Mouse (Mus musculus): ENCODE data around the gene Cd44. TPM values are rescaled to one million over a fixed set of nuclear protein-coding genes. Genes with fewer than 3 reads are reported as not detected.

The Cd44 gene
- polyA plus RNA-seq, 1 experiment from 2014 or later: 1.3 TPM

GRCm38 (mm10) chr2:102900230-102900721 lies 1.2 kb downstream of the Cd44 start:
- no peaks in the 10 kb centered on the region for H3K9me3 ChIP-seq (ENCODE audit: control insufficient read depth, low read length)
- WGBS: 60% methylated on average over 7 of the region's 7 CpGs
- H3K9ac ChIP-seq (replicated peaks; ENCODE audit: low read depth, low read length): no peak overlapping the region
- ATAC-seq: no peak
- peaks cover 2% of the 10 kb centered on the region; the same call in 1 of the 2 replicates for H3K27me3 ChIP-seq (replicated peaks; ENCODE audit: control insufficient read depth, insufficient read depth, low read length)
- no peak overlapping the region for H3K27ac ChIP-seq (ENCODE audit: low read length)
- H3K4me3 ChIP-seq (replicated peaks; ENCODE audit: low read length): no peak overlapping the region
- H3K4me2 ChIP-seq (ENCODE audit: low read length): no peak overlapping the region
- peaks cover 9% of the 10 kb centered on the region for H3K4me1 ChIP-seq (replicated peaks; ENCODE audit: control insufficient read depth, insufficient read depth, low read length)
- H3K36me3 ChIP-seq (ENCODE audit: control insufficient read depth, insufficient read depth): no peaks in the 10 kb centered on the region

DNA sequence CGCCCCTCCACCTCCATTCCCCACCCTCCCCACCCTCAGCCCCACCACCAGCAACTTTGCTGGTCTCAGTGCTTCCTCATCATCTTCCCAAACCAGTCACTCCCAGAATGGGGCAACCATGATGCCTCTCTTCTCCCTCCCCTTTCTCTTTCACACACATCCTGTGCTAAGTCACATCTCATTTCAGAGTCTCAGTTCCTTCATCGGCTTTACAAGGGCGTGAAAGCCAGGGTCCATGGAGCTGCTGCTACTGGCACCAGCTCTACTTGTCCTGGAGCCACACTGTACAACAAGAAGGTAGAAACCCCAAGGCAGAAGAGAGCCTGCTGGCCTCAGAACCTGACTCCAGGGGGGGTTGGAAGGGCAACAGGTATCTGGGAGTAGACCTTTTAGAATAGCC lies 2.2 kb downstream of the Cd44 start:
- H3K4me1 ChIP-seq (replicated peaks; ENCODE audit: control insufficient read depth, insufficient read depth, low read length): peaks cover 9% of the 10 kb centered on the region
- WGBS: 79% methylated on average over 3 of the region's 3 CpGs
- no peaks in the 10 kb centered on the region for H3K9me3 ChIP-seq (ENCODE audit: control insufficient read depth, low read length)
- no peak for ATAC-seq
- no peaks in the 10 kb centered on the region for H3K36me3 ChIP-seq (ENCODE audit: control insufficient read depth, insufficient read depth)
- H3K9ac ChIP-seq (replicated peaks; ENCODE audit: low read depth, low read length): no peak overlapping the region
- no peak overlapping the region for H3K27ac ChIP-seq (ENCODE audit: low read length)
- no peak overlapping the region for H3K4me3 ChIP-seq (replicated peaks; ENCODE audit: low read length)
- no peak overlapping the region for H3K4me2 ChIP-seq (ENCODE audit: low read length)
- peaks cover 2% of the 10 kb centered on the region; the same call in 1 of the 2 replicates for H3K27me3 ChIP-seq (replicated peaks; ENCODE audit: control insufficient read depth, insufficient read depth, low read length)

- Histone ChIP-seq H3K9ac (replicated peaks; ENCODE audit: low read depth, low read length) (no peak overlapping the region), H3K9me3 (ENCODE audit: control insufficient read depth, low read length) (no peaks in the 10 kb centered on the region), H3K36me3 (ENCODE audit: control insufficient read depth, insufficient read depth) (no peaks in the 10 kb centered on the region), H3K27me3 (replicated peaks; ENCODE audit: control insufficient read depth, insufficient read depth, low read length) (peaks cover 2% of the 10 kb centered on the region; the same call in 1 of the 2 replicates), H3K4me1 (replicated peaks; ENCODE audit: control insufficient read depth, insufficient read depth, low read length) (peaks cover 9% of the 10 kb centered on the region), H3K4me3 (replicated peaks; ENCODE audit: low read length) (no peak overlapping the region), H3K27ac (ENCODE audit: low read length) (no peak overlapping the region), H3K4me2 (ENCODE audit: low read length) (no peak overlapping the region)
- ATAC-seq: no peak
- 81% methylated on average over 3 of the region's 3 CpGs for WGBS
These were observed 2.9 kb downstream of the Cd44 start for GRCm38 (mm10) chr2:102898585-102898984.

DNA sequence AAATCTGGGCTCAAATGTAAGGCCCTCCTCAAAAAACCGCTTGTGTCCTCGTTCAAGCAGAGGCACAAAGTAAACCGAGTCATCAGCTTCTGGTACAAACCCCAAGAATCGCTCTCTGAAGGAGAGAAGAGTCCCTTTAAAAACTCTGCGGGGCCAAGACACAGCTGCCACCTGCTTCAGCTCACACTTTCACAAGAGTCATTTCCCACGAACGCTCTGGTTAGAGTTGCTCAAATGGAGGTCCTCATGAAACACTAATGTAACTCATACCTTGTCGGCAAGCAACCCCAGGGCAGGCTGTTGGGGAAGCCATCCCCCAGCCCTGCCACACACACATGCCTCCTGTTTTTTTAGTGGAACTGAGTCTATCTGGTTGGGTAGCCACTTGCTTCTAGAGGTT lies 5.3 kb downstream of the Cd44 start:
- H3K27ac ChIP-seq (ENCODE audit: low read length): no peak overlapping the region
- H3K9me3 ChIP-seq (ENCODE audit: control insufficient read depth, low read length): no peaks in the 10 kb centered on the region
- ATAC-seq: no peak
- H3K27me3 ChIP-seq (replicated peaks; ENCODE audit: control insufficient read depth, insufficient read depth, low read length): no peaks in the 10 kb centered on the region; the same call in 1 of the 2 replicates
- no peaks in the 10 kb centered on the region for H3K36me3 ChIP-seq (ENCODE audit: control insufficient read depth, insufficient read depth)
- H3K9ac ChIP-seq (replicated peaks; ENCODE audit: low read depth, low read length): no peak overlapping the region
- H3K4me2 ChIP-seq (ENCODE audit: low read length): no peak overlapping the region
- peaks cover 4% of the 10 kb centered on the region for H3K4me1 ChIP-seq (replicated peaks; ENCODE audit: control insufficient read depth, insufficient read depth, low read length)
- H3K4me3 ChIP-seq (replicated peaks; ENCODE audit: low read length): no peak overlapping the region
- 95% methylated on average over 8 of the region's 8 CpGs for whole genome bisulfite sequencing

- Histone ChIP-seq H3K9ac (replicated peaks; ENCODE audit: low read depth, low read length) (no peak overlapping the region), H3K9me3 (ENCODE audit: control insufficient read depth, low read length) (no peaks in the 10 kb centered on the region), H3K27me3 (replicated peaks; ENCODE audit: control insufficient read depth, insufficient read depth, low read length) (no peaks in the 10 kb centered on the region; the same call in 1 of the 2 replicates), H3K4me3 (replicated peaks; ENCODE audit: low read length) (no peak overlapping the region), H3K27ac (ENCODE audit: low read length) (no peak overlapping the region), H3K4me2 (ENCODE audit: low read length) (no peak overlapping the region), H3K4me1 (replicated peaks; ENCODE audit: control insufficient read depth, insufficient read depth, low read length) (no peaks in the 10 kb centered on the region), H3K36me3 (ENCODE audit: control insufficient read depth, insufficient read depth) (no peaks in the 10 kb centered on the region)
- ATAC-seq: no peak
- WGBS: 77% methylated on average over 1 of the region's 1 CpGs
These were observed 6.3 kb downstream of the Cd44 start for GRCm38 (mm10) chr2:102895197-102895596.

DNA sequence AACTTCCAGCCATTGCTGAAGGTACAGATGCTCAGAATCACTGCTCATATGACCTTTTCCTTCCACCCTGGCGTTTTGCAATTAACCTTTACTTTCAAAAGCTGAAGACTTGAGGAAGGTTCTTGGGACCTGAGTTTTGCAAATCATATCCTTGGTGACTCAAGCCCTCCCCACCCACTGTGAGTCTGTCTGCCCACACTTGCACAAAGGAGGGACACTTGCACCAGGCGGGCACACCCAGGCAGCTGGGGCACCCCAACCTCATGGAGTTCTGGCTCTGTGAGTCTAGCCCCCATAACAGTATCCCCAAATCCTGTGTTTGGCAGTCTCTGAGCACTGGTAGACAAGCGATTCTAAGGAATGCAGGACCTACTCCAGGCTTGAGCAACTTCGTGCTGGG lies 6.7 kb downstream of the Cd44 start:
- no peaks in the 10 kb centered on the region for H3K4me1 ChIP-seq (replicated peaks; ENCODE audit: control insufficient read depth, insufficient read depth, low read length)
- H3K36me3 ChIP-seq (ENCODE audit: control insufficient read depth, insufficient read depth): no peaks in the 10 kb centered on the region
- no peaks in the 10 kb centered on the region for H3K9me3 ChIP-seq (ENCODE audit: control insufficient read depth, low read length)
- no peak for ATAC-seq
- no peak overlapping the region for H3K27ac ChIP-seq (ENCODE audit: low read length)
- no peak overlapping the region for H3K4me2 ChIP-seq (ENCODE audit: low read length)
- H3K9ac ChIP-seq (replicated peaks; ENCODE audit: low read depth, low read length): no peak overlapping the region
- H3K27me3 ChIP-seq (replicated peaks; ENCODE audit: control insufficient read depth, insufficient read depth, low read length): no peaks in the 10 kb centered on the region
- H3K4me3 ChIP-seq (replicated peaks; ENCODE audit: low read length): no peak overlapping the region
- WGBS: 73% methylated on average over 4 of the region's 4 CpGs

GRCm38 (mm10) chr2:102888688-102889225 lies 12.7 kb downstream of the Cd44 start:
- no peaks in the 10 kb centered on the region for H3K36me3 ChIP-seq (ENCODE audit: control insufficient read depth, insufficient read depth)
- no peak overlapping the region for H3K4me3 ChIP-seq (replicated peaks; ENCODE audit: low read length)
- H3K27me3 ChIP-seq (replicated peaks; ENCODE audit: control insufficient read depth, insufficient read depth, low read length): no peaks in the 10 kb centered on the region
- no peaks in the 10 kb centered on the region for H3K4me1 ChIP-seq (replicated peaks; ENCODE audit: control insufficient read depth, insufficient read depth, low read length)
- H3K9ac ChIP-seq (replicated peaks; ENCODE audit: low read depth, low read length): no peak overlapping the region
- H3K27ac ChIP-seq (ENCODE audit: low read length): no peak overlapping the region
- no peak overlapping the region for H3K4me2 ChIP-seq (ENCODE audit: low read length)
- no peaks in the 10 kb centered on the region for H3K9me3 ChIP-seq (ENCODE audit: control insufficient read depth, low read length)
- 28% methylated on average over 3 of the region's 3 CpGs for WGBS
- no peak for ATAC-seq

DNA sequence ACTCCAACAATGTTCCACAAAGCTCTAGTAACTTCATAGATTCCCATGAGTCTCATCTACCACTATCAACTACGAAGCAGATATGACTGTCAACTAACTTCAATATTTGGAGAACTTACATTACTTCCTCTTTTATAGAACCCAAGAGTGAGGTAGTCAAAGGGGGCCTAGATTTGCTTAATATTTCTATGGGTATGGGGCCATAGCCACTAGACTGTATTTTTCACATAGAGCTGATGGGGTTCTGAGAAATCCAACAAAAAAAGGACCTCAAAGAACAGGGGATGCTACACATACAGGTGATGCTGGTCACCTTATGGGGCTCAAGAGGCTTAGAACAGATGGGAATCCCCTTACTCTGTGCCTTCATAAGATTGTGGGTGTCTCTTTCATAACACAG lies 14.3 kb downstream of the Cd44 start:
- Histone ChIP-seq H3K9ac (replicated peaks; ENCODE audit: low read depth, low read length) (no peak overlapping the region), H3K4me3 (replicated peaks; ENCODE audit: low read length) (no peak overlapping the region), H3K27ac (ENCODE audit: low read length) (no peak overlapping the region), H3K36me3 (ENCODE audit: control insufficient read depth, insufficient read depth) (no peaks in the 10 kb centered on the region), H3K4me2 (ENCODE audit: low read length) (no peak overlapping the region), H3K27me3 (replicated peaks; ENCODE audit: control insufficient read depth, insufficient read depth, low read length) (no peaks in the 10 kb centered on the region), H3K9me3 (ENCODE audit: control insufficient read depth, low read length) (no peaks in the 10 kb centered on the region), H3K4me1 (replicated peaks; ENCODE audit: control insufficient read depth, insufficient read depth, low read length) (no peaks in the 10 kb centered on the region; the same call in 1 of the 2 replicates)
- WGBS: 89% methylated on average over 1 of the region's 1 CpGs
- no peak for ATAC-seq

DNA sequence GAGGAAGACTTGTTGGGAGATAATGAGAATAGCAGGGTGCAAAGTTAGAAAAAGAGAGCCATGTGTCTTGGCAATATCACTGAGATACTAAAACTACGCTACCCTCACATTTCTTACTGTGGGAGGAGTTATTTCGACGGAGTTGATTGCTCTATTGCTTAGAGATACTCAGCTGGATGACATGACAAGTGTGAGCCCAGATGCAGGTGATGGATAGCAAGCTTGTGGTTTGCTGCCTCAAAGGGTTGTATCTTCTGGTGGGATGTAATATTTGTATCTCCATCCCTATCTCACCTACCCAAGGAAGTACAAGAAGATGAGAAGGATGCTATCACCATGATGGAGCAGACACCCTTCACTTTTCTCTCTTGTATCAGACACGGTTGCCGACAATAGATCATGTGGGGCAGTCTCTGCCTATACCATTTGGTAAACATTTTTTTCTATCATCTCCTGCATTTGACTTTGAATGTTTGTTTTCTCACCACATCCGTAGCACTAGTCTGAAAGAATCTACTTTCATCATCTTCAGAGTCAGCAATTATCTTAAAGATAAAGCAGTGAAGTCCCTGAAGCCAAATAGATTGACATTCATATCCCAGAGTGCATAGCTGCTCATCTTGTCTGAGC lies 15.0 kb downstream of the Cd44 start:
- no peak for ATAC-seq
- Histone ChIP-seq H3K4me3 (replicated peaks; ENCODE audit: low read length) (no peak overlapping the region), H3K4me2 (ENCODE audit: low read length) (no peak overlapping the region), H3K27me3 (replicated peaks; ENCODE audit: control insufficient read depth, insufficient read depth, low read length) (no peaks in the 10 kb centered on the region), H3K9me3 (ENCODE audit: control insufficient read depth, low read length) (no peaks in the 10 kb centered on the region), H3K36me3 (ENCODE audit: control insufficient read depth, insufficient read depth) (no peaks in the 10 kb centered on the region), H3K4me1 (replicated peaks; ENCODE audit: control insufficient read depth, insufficient read depth, low read length) (no peaks in the 10 kb centered on the region; the same call in 1 of the 2 replicates), H3K27ac (ENCODE audit: low read length) (no peak overlapping the region), H3K9ac (replicated peaks; ENCODE audit: low read depth, low read length) (no peak overlapping the region)
- WGBS: 86% methylated on average over 6 of the region's 6 CpGs
